Mouse (Mus musculus) cortical plate, adult 2 months (tissue): Measurements from ENCODE around the gene Sft2d1.

Experiments used
- CTCF ChIP-seq: fragments of 200-500 bp; IDR thresholded peaks from 2 replicates; pipeline ENCODE4 v1.5.1; 2011; ENCODE audit warnings: mild to moderate bottlenecking, control low read depth, low read length; ENCODE audit not compliant: insufficient read depth; ENCODE audit errors: extremely low read depth
- POLR2A ChIP-seq: fragments of 200-500 bp; IDR thresholded peaks from 2 replicates; pipeline ENCODE4 v1.6.1; 2011; ENCODE audit warnings: mild to moderate bottlenecking, low read length, control low read depth; ENCODE audit not compliant: insufficient read depth; ENCODE audit errors: extremely low read depth

GRCm38 (mm10) chr17:8290736-8291135 is 20.2 kb upstream of the Sft2d1 start:
- TF ChIP-seq POLR2A (no peak), CTCF (no peak)
